Mouse (Mus musculus) brain, embryonic 14.5 days (tissue): ENCODE data around the gene Sumf1. TPM values are rescaled to one million over a fixed set of nuclear protein-coding genes. Genes with fewer than 3 reads are reported as not detected.

Experiments used
- DNase-seq: peaks from one replicate; pipeline ENCODE4 v3.0.0-alpha.2; 2011; ENCODE audit warnings: low read depth
- CTCF ChIP-seq: fragments of 200-500 bp; IDR thresholded peaks from 2 replicates; pipeline ENCODE4 v1.5.1; 2012; ENCODE audit warnings: inconsistent platforms, mild to moderate bottlenecking, moderate library complexity, borderline replicate concordance; ENCODE audit not compliant: insufficient read depth, insufficient read length; ENCODE audit errors: extremely low read depth
- POLR2A ChIP-seq: fragments of 200-500 bp; IDR thresholded peaks from 2 replicates; pipeline ENCODE4 v1.6.1; 2012; ENCODE audit warnings: mild to moderate bottlenecking, inconsistent platforms, borderline replicate concordance; ENCODE audit not compliant: poor library complexity, insufficient read depth, insufficient read length, severe bottlenecking; ENCODE audit errors: extremely low read depth
- polyA plus RNA-seq: library from polyadenylated mRNA; depleted of rRNA; stranded (reverse); fragments of >200 nt; gene quantifications from 2 replicates; pipeline ENCODE4 v1.2.3, GENCODE M21; 2012; rRNA removed

Gene Sumf1
- polyA plus RNA-seq, result 7.5 and 9.8 TPM in 2 replicates

DNA sequence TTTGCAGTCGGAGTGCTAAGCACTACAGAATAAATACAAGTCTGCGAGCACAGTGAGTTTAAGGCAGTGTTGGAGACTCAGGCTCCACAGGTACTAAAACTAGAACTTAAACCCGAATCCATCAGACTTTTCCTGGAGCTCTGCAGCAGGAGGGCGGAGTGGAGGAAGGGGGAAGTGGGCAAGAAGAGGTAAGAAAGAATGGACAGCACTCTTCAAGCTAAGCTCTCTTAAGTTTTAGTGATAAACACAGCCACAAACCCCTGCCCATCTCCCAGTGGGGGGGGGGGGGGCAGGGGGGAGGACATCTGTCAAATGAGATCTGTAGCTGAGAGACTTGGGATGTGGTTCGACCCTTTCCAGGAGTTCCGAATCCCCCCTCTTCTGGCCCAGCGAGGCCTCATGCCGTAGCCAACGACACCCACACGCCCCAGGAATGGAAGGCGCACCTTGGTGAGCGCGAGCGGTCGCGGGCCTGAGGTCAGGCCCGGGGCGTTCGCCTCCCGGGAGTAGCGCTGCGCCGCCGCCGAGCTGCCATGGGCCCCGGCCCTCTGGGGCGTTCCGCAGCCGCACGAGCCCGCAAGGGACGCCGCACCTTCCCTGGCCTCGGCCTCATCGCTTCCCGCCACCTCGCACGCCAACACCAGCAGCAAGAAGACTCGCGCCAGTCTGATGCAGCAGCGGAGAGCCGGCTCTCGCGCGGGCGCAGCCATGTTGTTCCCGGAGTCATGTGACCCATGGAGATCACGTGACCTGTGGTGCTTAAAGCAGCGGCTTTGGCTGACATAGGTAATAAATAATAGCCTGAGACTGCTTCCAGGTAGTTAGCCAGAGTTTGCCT is at the start of gene Sumf1:
Gene Sumf1 (minus strand): TSS at position 736 of the 838 bp plus-strand sequence.
- peak; percentile 96 for DNase-seq
- peak; percentile 38; the same call in 1 of the 2 replicates for TF ChIP-seq POLR2A
- TF ChIP-seq CTCF, result no peak

DNA sequence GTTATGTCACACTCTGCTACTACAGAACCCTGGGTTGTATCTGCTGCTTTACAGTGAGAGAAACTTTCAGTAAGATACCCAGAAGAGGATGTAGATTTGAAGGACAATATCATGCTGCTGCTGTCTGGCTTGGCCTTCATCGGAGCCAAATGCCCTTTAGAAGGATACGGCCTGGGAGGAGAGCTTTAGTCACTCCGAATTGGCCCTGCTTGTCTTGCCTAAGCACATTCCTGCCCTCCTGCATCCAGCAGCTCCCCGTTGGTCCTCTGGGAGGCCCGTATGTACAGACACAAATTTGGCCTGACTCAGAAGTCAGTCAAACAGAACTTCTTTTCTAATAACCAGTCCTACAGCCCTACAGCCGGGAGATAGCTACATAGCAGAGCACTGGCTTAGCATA is 49.2 kb upstream of the Sumf1 start:
- DNase-seq, result no peak
- no peak for TF ChIP-seq POLR2A
- TF ChIP-seq CTCF, result no peak

DNA sequence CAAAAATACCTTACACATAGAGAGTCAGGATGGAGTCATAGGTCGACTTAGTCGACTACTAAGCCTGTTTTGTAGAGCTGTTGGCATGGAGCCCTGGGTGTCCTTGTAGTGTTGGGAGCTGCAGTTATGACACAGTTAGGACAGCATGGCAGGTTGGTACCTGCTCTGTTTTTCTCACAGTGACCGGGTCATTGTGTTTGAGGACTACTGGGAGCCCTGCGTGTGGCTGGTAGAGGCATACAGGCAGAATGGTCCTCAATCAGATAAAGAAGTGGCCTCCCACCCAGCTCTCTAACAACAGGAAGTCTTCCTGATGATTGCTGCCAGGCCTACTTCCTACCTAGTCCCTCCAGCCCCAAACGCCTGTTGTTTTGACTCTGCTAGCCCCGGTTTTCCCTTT is 47.7 kb upstream of the Sumf1 start:
- TF ChIP-seq CTCF, result no peak
- no peak for TF ChIP-seq POLR2A

GRCm38 (mm10) chr6:108231892-108232710 is 46.7 kb upstream of the Sumf1 start:
- no peak for TF ChIP-seq POLR2A
- no peak for TF ChIP-seq CTCF
- no peak for DNase-seq

More for the DNA sequence above, 47.7 kb upstream of the Sumf1 start:
- DNase-seq, result no peak

- DNase-seq, result no peak
- TF ChIP-seq POLR2A (no peak), CTCF (no peak)
Observed at GRCm38 (mm10) chr6:108230608-108231007, 45.2 kb upstream of the Sumf1 start.

DNA sequence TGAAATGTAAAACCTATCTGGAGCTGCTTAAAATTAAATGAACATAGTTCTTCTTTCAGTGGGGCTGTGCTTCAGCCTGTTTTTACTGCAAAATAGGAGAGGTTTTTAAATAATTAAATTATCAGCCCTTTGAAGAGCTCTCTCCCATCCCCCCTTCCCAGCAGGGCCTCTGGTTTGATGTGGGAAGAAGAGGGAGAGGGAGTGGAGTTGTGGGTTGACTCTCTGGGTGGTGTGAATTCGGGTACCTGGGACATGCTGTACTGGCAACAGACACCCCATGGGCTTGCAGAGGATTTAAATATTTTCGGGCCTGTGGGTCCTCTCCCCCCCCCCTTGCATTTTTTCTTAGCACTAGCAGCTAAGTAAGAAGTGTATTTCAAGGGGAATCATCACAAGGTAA is 43.2 kb upstream of the Sumf1 start:
- no peak for DNase-seq
- TF ChIP-seq POLR2A (no peak), CTCF (no peak)

DNA sequence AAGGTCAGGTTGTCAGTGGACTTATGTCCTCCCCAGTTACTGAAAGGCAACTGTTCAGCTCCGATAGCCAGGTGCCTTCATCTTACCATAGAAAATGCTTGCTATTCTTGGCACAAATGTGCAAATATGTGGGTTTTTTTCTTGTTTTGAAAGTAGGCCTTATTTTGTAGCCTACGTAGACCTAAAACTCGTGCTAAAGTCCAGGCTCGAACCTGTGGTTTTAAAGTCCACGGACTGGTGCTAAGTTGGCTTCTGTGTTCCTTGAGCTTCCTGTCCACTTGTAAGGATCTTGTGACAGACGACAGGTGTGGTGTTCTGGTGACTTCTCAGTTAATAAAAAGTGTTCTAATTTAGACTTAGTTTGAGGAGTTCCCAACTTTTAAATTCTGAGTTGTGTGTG is 42.7 kb upstream of the Sumf1 start:
- DNase-seq, result no peak
- TF ChIP-seq POLR2A (no peak), CTCF (no peak)

- no peak for TF ChIP-seq POLR2A
- TF ChIP-seq CTCF, result no peak
- DNase-seq, result no peak
Observed at GRCm38 (mm10) chr6:108227461-108227860, 42.1 kb upstream of the Sumf1 start.

GRCm38 (mm10) chr6:108226230-108226629 is 40.8 kb upstream of the Sumf1 start:
- TF ChIP-seq CTCF, result no peak
- no peak for TF ChIP-seq POLR2A
- DNase-seq, result no peak

DNA sequence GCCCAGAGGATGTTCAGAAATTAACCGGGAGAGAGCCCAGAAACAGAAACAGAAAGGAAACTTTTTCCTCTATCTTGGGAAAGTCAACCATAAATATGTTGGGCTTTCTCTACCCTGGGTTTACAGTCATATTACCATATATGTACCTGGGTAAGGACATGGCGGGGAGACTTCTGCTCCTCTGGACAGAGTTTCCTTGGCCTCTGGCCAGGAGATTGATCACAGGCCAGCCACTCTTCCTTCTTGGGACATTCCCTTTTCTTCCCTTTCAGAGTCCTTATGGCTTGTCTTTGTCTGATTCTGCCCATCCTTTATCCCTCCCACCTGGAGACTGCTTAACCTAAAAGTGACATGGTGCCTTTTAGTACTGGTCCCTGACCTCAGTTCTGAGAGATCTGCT is 39.6 kb upstream of the Sumf1 start:
- TF ChIP-seq CTCF (no peak), POLR2A (no peak)
- no peak for DNase-seq

GRCm38 (mm10) chr6:108224361-108224760 is 39.0 kb upstream of the Sumf1 start:
- TF ChIP-seq POLR2A (no peak), CTCF (no peak)
- no peak for DNase-seq
